Mouse (Mus musculus): ENCODE data around the gene Serpini2.
"Not testable (repeated sequence)": the region's sequence is repeated elsewhere in the genome, so short reads cannot be mapped to it uniquely, and the experiment has no call there.

The Serpini2 gene

DNA sequence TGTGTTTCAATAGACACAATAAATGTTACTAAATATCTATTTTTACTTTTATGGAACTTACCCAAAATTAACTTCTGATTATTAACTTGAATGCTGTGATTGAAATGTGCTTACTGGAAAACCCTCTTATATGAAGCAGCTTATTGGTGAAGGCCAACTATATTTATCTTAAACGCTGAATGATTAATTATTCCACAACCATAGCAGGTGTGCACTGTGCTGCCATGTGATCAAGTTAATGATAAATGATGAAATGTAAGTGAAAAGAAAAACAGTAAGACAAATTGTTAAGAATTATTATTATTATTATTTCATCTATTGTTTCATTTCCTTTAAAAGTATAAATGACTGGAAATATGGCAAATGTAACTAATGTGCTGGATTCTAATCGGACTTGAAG is at the start of gene Serpini2:
TSS of gene Serpini2 (minus strand) at position 101 of the 400 bp plus-strand sequence.
- no peak for DNase-seq

DNA sequence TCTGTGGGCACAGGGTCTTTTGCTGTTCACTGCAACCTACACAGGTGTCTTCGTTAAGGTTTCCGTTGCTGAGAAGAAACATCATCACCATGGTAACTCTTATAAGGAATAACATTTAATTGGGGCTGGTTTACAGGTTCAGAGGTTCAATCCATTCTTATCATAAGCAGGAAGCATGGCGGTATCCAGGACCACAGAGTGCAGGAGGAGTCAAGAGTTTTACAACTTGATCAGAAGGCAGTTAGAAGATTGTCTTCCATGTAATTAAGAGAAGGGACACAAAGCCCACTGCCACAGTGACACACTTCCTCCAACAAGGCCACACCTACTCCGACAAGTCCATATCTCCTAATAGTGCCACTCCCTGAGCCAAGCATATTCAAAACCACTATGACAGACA is 39.0 kb upstream of the Serpini2 start:
- DNase-seq = no peak

DNA sequence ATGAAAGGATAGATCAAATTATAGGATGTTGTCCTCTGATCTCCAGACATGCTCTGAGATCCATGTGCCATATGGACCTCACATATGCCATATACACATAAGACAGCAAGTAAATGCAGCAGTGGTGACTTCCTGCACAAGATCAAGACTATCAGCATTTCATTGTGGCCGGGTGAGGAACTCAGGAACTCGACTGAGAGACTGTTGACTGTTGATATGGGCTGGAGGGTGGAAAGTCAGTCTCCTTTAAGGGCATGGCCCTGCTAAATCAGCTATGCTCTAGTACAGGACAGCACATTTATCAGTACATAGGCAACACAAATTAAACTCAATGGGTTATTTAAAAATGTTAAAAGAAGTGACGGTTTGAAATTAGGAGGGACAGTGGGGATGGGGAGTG is 38.4 kb upstream of the Serpini2 start:
- no peak for DNase-seq

DNA sequence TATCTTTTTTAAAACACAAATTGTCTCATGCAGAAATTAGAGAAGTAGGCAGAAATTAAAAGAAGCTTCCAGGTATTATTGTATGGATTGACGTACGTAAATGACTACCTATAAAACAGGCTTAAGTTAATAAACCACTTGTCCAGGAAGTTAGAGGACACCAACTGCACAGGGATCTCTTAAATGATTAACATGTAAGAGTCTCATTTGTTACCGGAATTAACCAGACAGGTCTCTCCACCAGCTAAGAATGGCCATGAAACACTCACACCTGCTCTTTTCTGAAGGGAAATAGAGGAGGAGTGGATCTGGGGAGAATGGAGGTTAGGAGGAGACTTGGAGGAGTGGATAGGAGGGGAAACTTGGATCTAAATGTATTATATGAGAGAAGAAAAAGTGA is 35.7 kb upstream of the Serpini2 start:
- no peak for DNase-seq

DNA sequence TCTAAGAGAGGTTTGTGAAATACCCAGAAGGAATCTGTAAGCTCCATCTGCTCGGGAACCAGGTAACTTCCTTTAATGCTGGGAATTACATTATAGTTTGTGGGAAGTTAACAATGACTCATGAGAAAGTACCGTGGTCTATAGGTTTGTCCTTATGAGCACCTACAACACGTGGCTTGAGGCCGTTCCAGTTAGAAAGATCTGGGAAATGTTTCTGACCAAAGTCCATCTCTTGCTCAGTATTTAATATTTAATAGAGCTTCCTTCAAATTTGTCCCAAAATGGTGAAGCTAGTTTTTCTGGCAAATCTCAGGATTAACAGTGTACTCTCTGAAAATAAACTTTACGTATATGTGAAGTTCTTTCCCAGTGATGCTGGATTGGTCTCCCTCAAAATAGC is 34.7 kb upstream of the Serpini2 start:
- DNase-seq = no peak

DNA sequence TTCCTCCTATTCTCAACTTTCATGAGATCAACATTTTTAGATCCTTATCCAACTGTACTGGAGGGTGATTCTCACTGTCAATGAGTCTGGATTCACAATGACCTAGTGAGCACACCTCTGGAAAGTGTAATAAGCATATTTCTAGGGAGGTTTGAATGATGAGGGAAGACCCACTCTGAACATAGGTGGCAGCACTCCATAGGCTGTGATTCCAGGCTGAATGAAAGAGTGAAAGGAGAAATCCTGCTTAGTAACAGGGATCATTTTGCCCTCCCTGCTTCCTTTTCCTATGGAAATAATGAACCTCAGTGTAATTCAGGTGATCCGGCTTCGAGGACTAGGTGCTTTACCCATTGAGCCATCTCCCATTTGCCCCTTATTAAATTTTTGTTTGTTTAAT is 31.2 kb upstream of the Serpini2 start:
- no peak for DNase-seq

DNA sequence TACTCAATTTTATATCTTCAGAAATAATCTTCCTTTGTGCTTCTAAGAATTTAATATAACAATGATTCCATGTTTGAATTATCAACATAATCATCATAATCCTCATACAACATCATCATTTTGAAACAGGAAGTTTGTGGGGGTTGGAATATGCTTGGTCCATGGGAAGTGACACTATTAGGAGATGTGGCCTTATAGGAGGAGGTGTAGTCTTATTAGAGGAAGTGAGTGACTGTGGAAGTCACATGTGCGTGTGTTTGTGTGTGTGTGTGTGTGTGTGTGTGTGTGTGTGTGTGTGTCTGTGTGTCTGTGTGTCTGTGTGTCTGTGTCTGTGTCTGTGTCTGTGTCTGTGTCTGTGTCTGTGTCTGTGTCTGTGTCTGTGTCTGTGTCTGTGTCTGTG is 29.6 kb upstream of the Serpini2 start:
- not testable (repeated sequence) for DNase-seq

DNA sequence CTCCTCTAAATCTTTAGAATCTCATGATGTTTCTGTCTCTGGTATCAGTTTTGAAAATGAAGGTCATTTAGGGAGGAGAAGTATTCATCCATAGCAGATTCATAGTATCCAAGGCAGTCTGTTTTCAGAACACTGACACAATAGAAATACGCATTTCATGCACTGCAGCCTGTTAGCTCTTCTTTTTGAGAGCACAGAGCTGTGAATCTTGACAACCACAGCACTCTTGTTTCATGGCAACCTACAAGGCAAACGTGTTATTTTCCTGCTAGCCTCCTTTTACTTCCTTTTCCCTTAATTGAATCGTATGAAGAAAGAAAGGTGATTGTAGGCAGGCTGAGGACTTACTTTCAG is 27.9 kb upstream of the Serpini2 start:
- DNase-seq = no peak

DNA sequence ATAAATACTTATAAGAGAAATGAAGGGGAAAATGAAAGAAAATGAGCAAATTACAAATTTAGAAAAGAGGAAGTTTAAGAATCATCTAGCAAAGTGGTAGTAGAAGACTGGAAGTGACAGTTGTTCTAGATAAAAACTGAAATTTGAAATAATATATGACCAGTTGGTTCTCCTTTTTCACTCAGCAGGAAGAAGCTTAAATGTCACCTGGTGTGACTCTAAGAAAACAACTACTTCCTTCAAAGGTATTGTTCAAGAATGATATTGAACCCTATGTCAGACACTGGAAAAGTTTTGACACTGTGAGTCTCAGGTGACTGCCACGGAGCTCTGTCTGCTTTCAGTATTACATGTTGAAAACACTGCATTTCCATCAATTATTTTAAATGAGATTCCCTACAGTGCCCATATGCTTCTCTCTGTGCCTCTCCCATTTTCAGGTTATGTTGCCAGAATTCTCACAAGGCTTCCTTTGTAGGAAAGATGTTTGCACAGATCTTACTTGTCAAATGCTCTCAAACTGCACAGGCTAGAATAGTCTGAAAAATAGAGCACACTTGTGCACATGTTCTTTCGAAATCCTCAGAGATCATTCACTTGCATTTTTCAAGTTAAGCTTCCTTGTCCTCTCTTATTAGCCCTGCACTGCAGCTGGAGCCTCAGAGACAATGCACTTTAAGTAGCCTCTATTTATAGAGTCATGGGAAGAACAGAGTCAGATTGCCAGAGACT is 27.3 kb upstream of the Serpini2 start:
- DNase-seq = no peak

DNA sequence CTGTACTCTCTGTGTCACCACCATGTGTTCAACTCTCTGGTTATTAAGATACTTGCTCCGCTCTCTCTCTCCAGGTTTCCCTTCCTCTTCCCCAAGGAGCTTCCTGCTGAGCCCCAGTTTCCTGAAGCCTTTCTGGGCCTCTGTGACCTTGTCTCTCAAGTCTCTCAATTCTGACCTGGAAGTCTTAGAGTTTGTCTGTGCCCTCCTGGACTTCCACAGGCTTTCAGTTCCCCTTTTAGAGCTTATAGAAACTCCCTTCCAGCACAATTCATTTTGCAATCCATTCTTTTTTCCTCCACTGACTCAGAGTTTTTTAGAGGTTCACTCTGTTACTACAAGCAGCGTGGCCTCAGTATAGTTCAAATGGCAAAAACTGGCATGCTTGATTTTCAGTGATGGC is 23.4 kb upstream of the Serpini2 start:
- no peak for DNase-seq

DNA sequence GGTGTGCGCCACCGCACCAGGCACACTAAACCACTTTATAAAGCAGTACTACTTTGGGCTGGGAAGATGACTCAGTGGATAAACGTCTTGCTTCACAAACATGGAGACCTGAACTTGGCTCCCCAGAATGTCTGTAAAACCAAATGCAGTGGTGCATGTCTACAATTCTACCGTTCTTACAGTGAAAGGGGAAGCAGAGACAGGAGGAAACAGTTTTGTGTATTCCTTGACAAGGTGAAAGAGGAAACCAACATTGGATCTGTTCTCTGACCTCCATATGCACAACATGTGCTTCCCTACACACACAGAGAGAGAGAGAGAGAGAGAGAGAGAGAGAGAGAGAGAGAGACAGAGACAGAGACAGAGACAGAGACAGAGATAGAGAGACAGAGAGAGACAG is 7.6 kb upstream of the Serpini2 start:
- DNase-seq = no peak

DNA sequence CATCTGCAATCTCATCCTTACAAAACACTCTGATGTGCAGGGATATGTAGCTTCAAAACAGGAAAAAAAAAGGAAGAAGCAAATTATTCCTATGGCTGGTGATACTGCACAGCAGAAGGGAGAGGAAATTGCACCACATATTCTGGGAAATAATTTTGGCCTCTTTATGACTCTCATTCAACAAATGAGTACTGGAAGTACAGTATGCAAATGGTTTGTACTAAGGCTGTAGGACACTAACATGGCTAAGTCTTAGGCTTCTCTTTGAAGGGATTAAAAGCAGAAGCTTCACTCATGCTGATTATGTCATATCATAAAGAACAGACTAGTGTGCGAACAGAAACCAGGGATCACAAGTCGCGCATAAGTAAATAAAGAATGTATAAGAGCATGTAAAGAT is 6.6 kb upstream of the Serpini2 start:
- DNase-seq = no peak

DNA sequence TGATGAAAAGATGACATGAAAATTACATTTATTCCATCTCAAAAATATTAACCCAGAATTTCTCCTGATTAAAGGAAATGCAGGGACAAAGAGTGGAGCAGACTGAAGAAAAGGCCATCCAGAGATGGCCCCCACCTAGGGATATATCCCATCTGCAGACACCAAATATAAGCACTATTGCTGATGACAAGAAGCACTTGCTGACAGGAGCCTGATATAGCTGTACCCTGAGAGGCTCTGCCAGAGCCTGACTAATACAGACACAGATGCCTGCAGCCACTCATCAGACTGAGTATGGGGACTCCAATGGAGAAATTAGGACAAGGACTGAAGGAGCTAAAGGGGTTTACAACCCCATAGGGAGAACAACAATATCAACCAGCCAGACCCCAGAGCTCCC is 5.2 kb upstream of the Serpini2 start:
- no peak for DNase-seq

DNA sequence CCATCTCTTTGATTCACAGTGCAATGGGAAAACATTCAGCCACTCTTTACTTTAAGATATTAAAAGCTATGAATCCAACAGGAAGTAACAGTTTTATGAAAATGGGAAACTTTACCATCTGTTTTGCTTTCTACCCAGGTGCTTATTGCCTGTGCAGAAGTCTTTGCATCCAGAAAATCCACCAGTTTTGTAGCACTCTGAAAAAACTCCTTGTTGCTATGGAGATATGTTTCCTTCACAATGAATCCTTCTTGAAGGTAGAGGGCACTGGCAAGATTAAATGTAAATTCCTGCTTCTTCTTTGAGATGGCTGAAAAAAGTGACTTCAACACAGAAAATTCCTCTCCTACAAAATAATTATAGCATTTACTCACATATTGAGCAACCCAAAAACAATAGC is 10.5 kb downstream of the Serpini2 start:
- no peak for DNase-seq

DNA sequence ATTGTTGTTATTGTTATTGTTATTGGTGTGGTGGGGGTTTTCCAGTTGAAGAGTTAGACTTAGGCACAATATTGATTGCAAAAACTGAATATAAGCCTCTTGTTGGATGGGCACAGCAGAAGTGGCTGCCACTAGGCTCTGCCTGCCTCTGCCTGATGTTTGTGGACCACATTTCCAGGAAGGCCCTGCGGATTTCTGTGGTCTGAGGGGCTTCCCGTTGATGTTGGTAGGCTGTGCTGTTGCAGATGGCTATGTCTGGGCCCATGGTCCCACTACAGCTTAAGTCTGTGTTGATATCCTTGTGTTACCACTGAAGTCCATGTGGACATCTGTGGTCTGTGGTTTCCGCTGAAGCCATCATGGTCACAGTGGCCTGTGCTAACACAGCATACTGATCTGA is 50.2 kb downstream of the Serpini2 start:
- DNase-seq = no peak

DNA sequence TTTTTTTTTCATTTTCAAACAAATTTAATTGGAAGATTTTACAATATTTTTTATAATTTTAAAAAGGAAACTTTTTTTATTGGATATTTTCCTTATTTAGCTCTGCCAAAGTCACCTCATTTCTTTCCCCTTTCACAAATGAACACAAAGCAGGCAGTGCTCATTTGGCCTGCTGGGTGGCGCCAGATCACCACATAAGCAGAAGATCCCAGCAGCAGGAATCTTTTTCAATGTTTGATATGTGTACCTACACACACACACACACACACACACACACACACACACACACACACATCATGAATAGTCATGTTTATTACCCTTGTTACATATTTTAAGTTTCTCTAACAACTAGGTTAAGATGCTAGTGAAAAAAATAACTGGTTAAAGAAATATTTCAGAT is 50.7 kb downstream of the Serpini2 start:
- DNase-seq = peak in 1 of 2 experiments; percentile 3

DNA sequence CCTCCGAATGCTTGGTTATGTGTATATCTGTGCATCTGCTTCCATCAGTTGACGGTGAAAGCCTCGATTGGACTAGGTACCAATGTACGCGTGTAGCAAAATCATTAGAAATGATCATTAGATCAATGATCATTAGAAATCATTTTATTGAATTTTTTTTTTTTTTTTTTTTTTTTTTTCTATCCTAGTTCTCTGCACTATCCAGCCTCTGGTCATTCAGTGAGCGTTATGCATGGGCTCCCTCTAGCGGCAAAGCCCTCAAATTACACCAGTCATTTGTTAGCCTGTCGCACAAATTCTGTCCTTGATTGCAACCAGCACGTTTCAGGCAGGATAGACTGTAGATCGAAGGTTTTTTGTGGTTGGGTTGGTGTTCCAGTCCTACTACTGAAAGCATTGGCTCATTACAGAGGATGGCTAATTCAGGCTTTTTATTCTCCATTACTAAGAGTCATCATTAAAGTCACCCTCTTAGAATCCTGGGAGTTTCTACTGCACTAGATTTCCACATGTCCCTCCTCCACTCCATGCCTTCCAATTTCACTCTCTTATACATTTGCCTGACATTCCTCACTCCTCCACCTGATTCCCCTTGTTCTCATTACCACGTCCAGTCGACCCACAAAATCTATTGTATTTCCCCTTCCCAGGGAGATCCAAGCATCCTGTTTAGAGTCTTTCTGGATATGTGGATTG is 66.9 kb downstream of the Serpini2 start:
- no peak for DNase-seq
